Mouse (Mus musculus): ENCODE measurements at regions not wholly inside any gene's neighbourhood (a gene's known extent, or its start where the extent isn't known, plus 50 kb on each side); places are given as distances from the start of the nearest gene placed in this dataset.
"Not testable (repeated sequence)": the region's sequence is repeated elsewhere in the genome, so short reads cannot be mapped to it uniquely, and the experiment has no call there.

DNA sequence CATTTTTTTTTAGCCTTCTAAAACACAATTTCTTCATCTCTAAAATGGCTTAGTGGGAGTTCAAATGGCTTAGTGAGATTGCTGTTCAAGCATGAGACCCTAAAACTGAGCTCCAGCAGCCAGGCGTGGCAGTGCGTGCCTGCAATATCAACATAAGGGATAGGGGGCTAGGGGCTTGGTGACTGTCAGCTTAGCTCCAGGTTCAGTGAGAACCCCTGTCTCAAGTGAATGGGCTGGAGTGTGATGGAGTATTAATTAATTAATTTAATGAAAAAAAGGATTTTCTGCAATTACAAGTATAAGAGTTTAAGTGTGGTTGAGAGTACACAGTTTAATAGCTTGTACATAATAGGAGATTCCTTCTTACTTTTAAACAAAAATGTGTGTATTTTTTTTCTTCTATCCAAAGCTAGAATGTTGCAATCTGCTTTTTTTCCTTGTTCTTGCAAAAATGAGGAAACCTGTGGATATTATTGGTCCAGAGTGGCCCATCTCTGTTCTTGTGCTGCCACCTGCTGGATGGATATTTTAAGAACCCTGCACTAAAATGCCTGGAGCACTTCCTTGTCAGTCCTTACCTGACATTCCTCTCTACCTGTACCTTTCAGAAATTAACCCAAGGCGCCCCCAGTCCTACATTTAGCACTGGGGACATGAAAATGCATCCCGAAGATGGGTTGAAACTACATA lies 54.0 kb upstream of the Usp47 start:
- DNase-seq = peak; percentile 82

DNA sequence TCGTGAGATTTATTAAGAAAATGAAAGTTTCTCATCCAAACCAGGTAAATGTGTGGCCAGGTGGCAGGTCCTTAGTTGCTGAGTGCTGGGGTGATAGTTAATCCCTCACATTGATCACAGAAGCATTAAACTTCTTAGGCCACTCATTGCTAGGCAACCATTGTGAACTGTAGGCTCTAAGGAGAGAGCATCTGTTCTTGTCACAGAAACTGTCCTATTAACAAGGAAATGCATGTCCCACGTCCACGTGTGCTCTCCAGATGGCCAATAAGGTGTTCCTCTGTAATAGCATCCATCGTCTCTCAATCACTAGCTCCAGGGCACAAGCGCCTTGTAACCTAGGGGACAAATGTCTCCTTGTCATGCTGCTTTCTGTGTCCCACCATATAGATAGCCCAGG lies 55.0 kb upstream of the Usp47 start:
- no peak for DNase-seq

DNA sequence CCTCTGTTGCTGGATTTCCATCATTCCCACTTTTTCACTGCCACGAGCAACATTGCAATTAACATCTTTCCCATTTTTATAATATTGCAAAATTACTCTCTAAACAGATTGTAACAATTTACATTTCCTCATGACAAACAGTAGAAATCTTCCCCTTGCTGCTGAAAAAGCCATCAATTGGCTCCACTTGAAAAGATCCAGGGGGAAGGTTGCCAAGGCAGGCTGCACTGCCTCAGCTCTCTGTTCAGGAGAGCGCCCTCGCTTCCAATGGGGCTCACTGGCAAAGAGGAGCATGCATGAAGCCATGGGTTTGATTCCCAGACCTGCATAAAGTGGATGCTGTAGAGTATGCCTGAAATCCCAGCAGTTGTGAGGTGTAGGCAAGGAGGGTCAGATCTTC lies 56.6 kb upstream of the Usp47 start:
- DNase-seq = no peak

DNA sequence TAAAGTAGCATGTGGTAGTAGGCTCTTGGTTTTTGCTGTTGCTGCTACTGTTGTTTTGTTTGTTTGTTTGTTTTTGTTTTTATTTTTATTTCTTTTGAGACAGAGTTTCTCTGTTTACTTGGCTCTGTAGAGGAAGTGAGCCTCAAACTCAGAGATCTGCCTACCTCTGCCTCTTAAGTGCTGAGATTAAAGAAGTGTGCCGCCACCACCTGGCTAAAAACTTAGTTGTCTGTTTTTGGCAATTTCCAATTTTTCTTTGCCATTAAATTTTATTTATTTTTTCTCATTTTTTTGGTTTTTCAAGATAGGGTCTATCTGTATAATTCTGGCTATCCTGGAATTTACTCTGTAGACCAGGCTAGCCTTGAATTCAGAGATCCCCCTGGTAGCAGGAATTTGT lies 59.3 kb upstream of the Usp47 start:
- peak; percentile 12 for DNase-seq

DNA sequence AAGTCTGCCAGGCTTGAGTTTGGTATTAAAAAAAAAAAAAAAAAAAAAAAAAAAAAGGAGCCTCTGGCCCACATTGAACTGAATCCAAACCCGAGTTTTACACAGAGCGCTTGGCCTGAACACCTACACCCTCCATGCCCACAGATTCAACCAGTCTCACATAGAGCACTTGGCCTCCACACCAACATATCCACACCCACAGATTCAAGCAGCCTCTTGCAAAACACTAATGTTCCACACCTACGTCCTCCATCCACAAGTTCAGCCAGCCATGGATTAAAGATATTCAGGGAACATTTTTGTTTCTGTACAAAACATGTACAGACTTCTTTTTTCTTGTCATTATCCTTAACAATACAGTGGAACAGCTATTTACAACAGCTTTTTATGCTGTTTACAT lies 63.3 kb upstream of the Usp47 start:
- DNase-seq = no peak

DNA sequence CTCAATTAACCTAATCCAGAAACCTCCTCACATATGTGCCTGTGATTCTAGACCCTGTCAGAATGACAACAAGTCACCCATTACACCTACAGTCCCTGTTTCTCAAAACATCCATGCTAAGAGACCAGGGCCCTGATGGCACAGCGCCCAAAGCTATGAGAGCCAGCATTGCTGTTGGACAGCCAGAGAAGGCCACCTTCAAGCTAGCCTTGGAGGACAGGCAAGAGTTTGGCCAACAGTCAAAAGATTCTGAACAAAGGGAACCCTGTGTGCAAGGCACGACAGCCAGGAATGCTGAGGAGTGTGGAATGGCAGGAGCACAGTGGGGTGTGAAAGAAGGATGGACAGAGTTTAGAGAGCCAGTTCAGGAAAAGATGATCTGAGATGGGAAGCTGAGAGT lies 66.6 kb upstream of the Usp47 start:
- peak; percentile 14 for DNase-seq

DNA sequence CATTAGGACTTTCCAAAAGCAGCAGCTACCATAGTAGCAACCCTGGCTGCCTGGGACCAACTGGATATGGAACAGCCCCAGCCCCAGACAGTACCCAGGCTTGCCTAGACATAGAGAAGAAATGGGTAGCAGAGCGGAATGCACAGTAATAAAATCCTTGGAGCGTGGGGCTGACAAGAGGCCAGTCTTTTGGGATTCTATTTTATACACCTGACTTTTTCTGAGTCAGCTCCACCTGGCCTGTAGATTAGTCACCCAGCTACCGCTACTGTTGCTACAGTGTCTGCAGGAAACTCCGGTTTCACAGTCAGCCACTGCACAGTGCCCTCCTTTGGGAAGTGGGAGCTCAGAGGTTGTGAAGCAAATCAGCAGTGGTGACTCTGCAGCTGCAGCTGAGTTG lies 83.7 kb upstream of the Usp47 start:
- no peak for DNase-seq

DNA sequence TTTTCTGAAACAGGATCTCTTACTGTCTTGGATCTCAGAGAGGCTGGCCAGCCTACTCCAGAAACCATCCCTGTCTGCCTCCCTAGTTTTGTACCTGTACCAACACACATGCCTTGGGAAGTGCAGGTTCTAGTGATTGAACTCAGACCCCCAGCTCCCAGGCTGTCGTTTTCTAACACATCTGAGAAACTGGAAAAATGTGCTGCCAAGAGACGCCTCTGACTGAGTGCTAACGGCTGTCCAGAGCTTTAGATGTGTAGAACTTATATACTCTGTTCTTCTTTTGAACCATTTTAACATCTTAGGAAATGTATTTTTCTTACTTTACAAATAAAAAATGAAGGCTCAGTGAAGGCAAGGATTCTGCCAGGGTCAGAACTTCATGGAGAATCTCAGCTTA lies 85.8 kb upstream of the Usp47 start:
- DNase-seq = no peak

DNA sequence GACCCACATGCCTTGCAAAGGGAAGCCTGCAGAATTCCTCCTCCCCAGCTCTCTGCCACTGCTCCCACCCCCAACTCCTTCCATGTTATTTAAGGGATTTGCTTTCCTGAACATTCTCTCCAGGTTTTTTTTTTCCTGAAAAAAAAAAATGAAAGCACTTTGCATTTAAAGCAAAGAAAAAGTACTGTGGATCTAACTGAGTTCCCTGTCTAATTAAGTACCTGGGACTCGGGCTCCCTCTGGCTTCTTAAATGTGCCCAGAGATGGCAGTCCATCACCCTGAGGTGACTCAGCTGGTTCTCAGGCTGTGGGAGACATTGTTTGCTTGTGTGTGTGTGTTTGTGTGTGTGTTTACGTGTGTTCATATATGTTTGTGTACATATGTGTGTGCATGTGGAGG lies 86.2 kb upstream of the Usp47 start:
- no peak for DNase-seq

DNA sequence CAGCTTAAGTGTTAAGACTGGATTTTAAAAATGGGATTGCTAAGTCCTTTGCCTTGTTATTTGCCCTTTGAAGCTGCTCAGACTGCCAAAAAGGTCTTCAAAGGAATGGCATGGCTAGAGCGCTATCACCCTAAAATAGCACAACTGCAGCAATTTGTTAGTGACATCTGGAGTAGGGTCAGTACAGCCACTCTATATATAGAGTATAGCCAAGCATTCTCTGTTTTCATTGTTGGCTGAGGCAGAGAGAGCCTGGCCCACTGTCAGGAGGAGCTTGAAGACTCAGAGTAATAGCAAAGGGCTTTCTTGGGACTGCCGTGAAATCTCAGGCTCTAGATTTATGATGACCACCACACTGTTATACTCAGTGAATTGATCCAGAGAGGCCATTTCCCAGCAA lies 90.6 kb upstream of the Usp47 start:
- no peak for DNase-seq

DNA sequence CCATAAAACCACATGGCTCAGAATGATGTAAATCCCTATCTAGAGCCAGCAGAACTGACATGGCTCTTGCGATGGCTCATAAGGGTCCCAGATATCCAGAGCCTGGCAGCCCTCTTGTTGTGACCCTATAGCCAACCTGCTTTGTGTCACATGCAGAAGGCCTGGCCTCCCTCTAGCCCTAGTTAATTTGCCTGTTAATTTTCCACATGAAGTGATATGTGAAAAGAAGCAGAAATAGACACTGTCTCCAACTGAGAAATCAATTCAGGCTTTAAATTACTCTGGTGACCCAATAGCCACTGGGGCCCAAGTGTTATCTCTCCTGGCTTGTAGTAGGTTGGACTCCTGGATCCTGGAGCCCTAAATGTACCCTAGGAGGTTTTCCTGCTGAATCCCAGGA lies 103.3 kb upstream of the Usp47 start:
- DNase-seq = no peak

DNA sequence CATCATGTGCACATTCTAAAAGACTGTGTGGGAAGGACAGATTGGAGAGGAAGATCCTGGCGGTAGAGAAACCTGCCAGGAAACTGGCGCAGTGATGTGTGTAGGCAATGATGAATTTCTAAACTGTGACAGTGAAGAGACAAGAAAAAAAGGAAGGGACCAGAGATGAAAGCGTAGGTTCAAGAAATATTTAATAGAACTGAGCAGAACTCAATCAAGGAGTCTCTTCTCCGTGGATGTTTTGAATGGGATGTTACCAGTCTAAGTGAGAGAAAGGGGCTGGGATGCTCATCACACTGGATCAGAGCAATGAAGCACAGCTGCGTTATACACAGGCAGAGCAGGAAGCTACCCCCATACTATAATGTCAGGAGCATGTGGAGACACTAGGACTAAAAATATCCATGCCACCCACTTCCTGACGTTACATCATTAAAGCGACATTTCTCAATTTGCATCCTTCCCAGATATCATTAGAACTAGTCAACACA lies 119.5 kb upstream of the Usp47 start:
- DNase-seq = no peak

DNA sequence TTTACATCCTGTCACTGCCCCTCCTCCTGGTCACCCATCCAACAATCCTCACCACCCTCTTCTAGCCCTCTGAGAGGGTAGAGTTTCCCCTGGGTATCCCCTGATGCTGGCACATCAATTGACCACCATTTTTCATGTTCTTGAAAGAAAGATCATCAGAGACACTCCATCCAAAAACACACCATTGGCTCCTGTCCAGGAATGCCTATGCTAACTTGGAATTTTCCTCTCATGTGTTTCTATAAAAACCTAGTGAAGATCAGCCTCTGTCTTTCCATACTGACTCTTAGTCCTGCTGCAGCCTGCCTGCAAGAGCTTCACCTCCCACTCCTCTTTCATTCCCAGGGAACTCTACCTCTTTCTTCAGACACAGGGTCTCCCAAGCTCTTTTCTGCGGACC lies 117.2 kb upstream of the Galnt18 start:
- no peak for DNase-seq

DNA sequence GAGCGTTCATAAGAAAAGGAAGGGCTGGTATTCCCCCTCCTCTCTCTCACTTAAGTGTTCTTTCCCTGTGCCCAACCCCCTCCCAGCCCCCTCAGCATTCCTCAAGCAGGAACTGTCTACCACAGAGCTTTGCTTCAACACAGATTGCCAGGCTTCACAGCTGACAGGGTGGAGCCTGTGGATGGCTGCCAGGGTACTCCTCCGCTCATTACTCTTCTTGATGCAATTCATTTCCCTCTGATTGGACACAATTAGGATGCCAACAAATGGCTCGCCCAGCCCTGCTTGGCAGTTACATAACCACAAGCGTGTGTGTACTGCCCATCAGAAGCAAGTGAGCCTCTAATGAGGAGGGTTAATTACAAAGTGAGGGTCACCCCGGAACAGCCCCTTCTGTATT lies 116.5 kb upstream of the Galnt18 start:
- DNase-seq = peak; percentile 54

DNA sequence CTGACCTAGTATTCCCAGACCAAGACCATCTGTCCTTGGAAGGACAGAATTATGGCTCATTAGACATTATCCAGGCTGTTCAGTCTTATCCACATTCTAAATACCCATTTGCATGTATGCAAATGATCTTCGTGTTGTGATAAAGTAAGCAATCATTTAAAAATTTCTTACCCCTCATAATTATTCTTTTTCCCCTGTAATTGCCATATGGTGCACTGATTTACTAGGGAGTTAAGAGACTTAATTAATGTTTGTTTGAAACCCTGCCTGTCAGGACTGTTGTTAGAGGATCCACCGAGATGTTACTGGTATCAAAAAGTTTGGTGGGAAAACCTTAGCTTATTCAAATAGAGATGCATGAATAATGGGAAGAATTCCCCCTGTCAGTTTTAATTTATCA lies 103.2 kb upstream of the Galnt18 start:
- DNase-seq = no peak

DNA sequence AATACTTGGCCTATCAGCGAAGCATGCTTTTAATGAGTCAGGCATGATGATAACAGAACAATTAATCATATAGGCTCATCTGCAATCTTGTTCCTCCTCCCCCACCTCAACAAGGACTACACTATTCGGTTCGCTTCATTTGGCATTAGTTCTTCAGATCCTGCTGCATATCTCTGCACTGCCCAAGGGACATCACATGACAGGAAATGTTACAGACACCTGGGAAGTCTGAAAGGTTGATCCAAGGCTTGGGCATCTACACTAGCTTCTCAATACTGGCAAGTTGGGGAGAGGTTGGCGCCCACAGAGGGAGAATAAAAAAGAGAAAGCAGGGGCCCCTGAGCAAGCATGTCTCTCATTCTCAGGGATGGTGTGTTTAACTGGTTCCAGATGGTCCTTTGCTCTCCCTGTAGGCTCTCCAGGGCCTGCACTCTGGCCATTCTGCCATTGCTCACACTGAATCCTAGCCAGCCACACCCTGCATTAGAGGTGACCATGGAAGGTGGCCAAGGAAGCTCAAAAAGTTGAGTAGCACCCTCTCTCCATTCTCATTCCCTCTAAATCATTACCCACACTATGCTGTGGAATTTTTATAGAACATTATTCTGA lies 100.4 kb upstream of the Galnt18 start:
- no peak for DNase-seq

DNA sequence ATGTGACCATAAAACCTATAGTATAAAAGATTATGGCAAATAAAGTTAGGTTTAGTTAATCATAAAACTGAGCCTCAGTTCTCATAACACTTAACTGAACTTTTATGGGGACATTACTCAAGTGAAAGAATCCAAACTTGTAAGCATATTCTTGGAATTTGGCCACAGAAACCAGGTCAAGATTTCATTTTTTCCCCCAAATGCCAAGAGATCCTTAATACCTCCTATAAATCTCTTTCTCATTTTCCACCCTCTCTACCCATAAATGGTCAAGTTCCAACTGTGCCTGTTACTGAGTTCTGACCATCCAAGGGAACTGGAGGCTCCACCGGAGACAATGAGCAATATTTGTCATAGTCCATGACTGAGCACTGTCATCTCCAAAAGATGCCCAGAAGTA lies 97.8 kb upstream of the Galnt18 start:
- DNase-seq = no peak

DNA sequence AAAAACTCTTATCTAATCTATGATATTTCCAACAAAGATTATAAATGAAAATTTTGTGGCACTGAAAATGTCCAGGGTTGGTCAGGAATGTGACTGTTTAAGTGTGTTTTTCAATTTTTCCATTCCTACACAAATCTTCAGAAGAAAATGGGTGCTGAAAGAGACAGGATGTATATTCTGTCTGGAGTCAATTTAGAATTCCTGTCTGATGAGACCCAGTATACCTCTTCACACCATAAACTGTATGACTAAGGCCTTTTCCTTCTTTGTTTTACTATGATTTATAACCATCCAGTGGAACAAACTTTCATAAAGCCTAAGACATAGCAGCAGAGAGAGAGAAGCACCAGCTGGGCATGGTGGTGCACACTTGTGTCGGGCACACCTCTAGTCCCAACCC lies 96.2 kb upstream of the Galnt18 start:
- DNase-seq = no peak

DNA sequence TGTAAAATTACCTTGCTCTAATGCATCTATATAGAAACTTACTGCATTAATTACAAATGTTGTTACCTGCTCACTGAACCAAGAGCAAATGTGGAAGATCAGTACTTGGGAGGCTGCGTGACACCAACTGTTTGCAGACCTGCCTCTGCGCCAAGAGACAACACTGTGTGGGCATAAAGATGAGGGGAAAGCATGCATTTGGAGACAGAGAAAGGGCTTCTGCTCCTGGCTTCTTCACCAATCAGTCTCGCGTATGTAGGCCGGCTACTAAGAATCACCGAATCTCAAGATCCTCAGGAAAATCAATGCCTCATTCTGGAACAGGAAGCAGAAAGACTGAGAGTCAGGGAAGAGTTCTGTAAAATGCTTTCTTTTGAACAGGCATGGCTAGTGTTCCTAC lies 89.6 kb upstream of the Galnt18 start:
- DNase-seq = no peak

DNA sequence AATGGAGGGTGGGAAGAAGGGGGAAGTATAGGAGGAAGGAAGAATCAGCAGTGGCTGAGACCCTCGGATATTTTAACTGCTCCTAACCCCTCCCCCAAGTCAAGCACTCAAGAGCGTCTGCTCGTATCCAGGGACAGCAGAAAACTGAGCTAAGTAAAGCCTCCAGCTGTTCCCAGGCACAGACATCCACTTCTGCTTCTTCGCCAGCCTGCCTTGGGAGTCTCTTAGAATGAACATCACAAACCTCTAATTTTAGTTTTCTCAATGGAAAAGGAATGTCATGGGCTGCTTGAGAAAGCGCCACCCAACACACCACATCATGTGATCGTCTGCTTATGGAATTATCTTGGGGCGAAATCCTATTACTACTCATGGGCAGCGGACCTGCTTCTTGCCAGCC lies 83.3 kb upstream of the Galnt18 start:
- DNase-seq = no peak

DNA sequence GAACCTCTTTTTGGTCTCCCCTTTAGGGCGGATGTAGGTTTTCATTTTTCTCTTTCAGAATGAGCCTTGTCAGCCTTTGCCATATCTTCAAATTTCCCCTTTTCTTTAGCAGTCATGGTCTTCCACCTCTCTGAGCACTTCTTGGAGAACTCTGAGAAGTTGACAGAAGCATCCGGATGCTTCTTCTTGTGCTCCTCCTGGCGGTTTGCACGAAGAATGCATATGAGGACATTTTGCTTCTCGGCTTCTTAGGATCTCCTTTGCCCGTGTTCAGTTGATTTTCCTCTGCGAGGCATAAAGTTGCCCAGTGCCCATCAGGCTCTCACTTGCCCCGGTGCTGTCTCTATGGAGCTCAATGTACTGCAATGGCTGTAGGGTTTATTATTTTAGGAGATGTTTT lies 78.5 kb upstream of the Galnt18 start:
- DNase-seq = not testable (repeated sequence)

DNA sequence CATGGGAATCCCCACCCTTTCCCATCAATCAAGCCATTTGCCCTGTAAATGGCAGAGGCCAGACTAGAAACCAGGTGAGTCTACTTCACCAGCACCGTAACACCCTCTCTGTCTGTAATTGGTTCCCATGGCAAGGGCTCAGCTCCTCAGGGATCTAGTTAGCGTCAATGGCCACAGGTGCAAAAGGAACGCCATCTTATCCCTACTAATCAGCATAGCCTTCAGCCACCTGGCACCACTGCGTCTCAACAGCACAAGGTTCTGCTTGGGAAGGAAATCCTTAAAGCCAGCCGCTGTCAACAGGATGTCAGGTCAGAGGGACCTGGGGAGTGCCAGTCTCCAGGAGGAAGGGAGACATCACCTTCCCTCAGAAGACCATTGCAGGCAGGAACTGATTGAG lies 77.2 kb upstream of the Galnt18 start:
- DNase-seq = no peak

DNA sequence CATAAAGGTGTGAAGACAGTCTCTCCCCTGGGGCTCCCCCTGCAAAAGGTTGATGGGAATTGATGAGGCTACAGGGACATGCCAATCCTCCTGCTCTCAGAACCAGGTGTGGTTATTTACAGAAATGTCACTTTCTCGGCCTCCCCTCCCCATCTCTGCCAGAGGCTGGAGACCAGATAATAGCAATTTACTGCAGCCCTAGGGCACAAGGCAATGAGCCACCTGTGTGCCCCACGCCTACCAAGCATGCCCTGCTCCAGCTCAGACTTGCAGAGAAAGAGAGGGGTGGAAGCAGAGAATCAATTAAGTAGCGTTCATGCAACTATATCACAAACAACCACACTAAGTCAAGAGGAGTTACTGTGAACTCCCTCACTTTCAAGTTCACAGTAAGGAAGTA lies 75.5 kb upstream of the Galnt18 start:
- no peak for DNase-seq

DNA sequence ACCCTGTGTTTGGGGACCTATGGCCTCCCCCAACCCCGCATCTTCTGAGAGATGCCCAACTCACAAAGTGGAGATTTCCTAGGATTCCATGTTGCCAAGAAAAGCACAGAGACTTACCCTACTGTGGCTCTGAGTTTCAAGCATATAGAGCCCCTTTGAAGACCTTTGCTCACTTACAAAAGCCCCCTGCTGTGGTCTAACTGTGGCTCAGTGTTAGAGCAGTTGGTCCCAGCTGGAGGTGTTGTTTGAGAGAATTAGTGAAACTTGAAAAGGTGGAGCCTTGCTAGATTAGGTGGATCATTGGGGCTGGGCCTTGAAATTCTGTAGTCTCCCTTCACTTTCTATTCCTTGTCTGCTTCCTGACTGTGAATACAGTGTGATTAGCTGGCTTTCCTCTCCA lies 66.6 kb upstream of the Galnt18 start:
- no peak for DNase-seq

DNA sequence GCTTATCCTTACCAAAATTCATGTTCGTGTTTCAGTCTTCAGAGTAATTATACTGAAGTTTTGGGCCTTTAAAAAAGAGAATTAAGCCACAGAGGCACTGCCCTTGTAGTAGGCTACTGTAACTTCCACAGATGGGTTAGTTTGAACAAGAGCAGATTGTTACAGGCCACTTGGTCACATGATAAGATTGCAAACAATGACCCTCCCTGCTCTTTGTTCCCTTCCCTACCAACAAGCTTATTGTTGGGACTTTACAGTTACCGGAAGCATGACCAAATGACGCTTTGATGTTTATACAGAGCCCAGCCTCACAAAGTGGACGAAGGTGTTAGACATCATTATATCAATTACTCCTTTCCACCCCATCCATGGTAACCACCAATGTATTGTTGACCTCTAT lies 63.9 kb upstream of the Galnt18 start:
- no peak for DNase-seq

Measured in adrenal gland, postnatal 14 days (tissue).